Mouse (Mus musculus): ENCODE results near the gene Cdk14.

Cdk14 gene

DNA sequence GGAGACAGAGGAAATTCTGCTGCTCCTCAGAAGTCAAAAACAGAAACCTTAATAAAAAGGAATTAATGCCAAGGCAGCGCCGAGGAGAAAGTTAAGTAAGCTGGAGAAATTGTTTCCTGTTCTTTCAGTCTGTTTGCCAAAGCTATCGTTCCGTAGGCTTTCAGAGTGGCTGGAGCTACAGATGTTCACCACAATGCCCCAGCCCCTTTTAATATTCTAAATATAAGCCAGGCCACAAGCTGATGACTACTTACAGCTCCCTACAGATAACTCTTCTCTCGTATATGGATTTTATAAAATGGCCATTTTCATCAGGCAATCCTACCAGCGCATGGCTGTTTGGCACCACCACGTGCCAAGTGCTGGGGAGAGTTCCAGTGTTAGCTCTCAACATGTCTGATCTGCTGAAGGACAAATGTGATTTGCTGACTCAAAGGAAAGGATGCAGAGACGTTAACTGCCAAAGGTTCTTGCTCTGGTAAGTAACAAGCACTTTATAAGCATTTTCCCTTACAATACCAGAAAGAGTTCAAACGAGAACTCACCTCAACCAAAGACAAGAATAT is 106.8 kb downstream of the Cdk14 start:
- no peak for DNase-seq (ENCODE audit: low spot score)

DNA sequence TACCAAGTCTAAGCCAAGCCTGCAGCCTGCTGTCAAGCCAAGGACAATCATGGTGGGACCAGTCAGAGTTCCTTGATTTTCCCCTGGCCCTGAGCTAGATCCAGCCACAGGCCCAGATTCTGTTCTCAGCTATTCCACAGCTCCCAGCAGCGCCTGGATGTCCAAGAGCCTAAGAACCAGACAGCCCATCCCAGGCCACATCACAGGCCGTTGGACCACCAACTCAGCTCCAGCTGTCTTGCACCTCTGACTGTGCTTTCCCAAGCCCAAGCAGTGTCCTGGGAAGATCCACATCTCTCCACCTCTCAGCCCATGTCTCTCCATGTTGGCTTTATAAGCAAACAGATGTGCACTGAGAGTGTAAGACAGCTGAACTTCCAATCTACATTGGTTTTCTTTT is 114.8 kb downstream of the Cdk14 start:
- DNase-seq (ENCODE audit: low spot score), result no peak

DNA sequence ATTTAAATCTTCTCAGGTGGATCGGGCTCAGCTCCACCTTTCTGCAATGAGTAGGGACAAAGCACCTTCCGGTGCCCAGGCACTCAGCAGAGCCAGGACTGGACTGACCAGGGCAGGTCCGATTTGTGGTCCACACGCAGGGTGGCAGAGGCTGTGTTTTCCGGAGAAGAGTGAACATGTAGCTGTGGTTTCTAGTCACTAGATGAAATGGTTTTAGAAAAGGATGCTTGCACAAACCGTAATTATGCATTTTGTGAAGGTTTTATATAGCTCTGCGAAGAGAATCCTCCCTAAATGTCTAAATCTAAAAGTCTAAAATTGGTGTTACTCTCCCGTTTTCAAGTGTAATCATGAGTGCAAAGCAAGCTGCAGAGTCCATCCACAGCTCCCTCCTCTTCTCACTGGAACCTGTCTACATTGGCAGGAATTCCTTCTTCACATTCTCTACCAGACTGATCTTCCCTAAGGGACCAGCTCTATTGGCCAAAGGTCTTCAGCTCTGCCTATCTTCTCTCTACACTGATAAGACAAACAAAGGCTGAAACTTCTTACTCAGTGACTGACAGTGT is 116.9 kb downstream of the Cdk14 start:
- no peak for DNase-seq (ENCODE audit: low spot score)

DNA sequence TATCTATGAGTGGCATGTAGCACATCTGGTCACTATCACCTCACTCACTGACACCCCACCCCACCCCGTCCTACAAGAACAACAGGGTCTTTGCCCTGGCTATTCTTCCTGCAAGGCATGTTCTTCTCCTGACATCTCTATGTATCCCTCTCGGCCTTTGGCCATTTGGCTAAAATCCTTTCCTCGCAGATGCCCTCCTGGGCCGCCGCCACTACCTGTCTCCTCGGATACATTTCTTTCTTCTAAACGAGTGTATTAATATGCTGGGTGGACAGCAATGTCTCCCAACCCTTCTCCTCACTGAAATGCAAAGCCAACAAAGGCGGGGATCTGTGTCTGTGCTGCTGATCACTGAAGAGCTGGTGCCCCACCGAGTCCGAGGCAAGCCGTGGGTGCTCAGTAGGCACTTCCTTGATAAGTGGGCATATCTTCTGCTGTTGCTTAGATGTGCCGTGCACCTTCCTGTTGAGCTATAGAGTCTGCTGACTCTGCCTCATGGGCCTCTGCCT is 118.5 kb downstream of the Cdk14 start:
- no peak for DNase-seq (ENCODE audit: low spot score)

DNA sequence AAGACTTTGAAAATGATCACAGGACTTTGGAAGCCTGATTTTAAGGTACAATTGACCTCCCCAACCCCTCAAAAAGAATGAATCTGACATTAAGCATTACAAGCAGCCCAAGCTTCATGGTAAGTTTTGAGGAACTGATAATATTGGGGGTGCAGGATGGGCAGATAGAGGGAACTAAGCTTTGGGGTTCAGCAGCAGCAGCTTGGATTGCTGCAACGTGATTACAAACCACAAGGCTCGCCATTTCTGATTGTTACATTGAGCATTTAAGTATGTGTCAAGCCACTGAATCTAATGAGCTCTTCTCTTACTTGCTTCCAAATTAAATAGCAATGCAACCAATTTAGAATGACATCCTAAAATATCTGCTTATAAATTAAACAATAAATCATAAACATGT is 119.1 kb downstream of the Cdk14 start:
- no peak for DNase-seq (ENCODE audit: low spot score)

DNA sequence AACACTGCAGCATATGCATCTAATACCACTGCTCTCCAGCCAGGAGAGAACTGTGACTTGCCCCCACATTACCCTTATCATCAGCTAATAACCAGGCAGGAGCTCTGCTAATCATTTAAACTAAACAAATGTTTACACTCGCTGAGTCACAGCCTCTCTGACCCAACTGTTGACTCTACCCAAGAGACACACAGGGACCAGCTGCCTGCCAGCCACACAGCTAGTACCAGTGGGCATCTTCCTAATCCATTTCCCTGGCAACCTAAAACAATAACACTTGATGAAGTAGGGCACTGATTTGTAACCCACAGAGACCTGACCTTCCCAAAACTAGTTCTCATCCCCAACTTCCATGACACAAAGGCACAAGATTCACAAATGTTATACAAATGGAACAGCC is 119.8 kb downstream of the Cdk14 start:
- no peak for DNase-seq (ENCODE audit: low spot score)

DNA sequence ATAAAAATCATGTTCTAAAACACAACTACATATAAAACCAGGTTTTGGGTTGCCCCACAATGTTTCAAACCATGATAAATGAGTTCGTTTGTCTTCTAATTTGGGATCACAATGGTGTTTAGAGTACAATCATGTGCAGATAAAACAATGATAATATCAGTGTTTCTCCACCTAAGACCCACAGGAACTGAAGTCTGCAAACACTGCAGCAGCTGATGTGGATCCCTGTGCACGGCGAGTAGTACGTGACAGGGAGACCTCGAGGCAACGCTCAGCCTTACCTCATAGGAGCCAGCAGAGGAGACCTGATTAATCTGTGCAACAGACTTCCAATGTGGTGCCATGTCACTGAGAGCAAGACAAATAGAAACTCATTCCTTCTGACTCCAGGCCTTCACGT is 122.9 kb downstream of the Cdk14 start:
- no peak for DNase-seq (ENCODE audit: low spot score)

DNA sequence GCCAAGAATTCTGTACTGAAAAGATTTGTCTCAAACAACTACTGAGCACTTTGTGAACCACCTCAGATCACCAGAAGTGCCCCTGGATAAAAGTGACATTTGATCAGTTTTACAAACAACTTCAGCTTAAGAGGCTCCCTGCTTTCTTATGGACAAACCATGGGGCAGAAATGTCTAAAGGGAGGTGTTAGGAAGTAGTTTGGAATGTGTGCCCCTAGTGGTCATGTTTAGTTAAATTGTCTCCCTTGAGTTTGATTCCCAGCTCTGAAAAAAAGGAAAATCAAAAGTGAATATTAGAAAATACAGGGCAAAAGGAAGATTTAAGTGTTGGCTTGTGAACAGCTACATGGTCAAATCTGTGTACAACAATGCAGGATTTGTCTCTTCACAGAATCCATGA is 123.3 kb downstream of the Cdk14 start:
- no peak for DNase-seq (ENCODE audit: low spot score)

DNA sequence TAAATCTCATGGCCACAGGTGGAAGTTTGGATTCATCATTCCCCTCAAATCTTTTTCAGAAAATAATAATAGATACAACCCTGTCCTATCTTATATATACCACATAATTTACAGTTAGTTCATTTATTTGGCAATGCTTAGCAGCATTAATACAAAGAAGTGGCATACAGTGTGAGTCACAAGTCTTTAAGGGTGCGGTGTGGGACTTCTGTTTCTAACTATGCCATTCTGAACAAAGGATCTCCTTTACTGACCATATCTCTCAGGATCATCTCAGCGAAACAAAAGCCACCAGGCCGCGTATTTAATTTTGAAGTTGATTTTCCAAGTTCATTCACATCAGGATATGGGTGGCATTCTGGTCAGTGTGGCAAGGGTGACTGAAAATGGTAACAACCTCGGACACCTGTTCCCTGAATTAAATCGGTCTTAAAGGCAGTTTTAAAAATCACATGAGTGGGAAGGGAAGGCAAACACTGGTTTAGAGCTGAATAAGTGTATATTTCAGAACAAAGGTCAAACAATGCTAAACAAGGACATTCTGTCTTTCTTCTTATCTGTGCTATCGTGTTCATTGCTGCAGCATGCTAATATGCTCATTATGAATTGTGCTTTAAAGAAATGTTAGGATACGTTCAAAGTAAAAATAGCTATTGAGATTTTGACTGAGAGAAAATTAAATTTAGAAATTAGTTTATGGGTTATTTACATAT is 127.1 kb downstream of the Cdk14 start:
- DNase-seq (ENCODE audit: low spot score), result no peak

DNA sequence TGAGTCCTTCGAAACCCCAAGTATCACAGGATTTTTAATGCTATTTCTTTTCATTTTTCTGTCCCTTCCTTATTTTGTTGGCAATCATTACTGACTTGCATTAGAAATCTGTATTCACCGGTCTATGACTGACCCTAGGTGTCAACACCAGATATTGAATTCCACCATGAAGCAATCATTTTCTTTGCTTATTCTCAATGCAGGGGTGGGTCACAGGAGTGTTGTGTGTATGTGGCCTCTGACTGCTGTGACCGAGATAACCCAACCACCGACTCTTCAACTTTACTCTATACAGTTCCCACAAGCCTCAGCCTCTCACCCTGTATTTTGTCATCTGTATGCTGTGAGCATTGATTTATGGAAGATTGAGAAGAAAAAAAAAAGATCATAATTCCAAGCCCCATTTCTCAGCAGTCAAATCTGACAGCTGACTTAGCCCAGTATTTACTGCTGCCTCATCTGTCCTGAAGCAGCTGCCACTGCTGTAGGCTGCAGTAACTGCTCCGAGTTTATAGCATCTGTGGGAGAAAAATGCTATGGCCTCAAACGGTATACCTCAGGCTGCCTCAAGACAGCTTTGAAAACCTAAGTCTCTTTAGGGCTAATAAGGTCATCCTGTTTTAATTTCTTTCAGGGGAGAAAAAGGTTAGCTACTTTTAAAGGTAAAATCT is 128.7 kb downstream of the Cdk14 start:
- DNase-seq (ENCODE audit: low spot score), result no peak

DNA sequence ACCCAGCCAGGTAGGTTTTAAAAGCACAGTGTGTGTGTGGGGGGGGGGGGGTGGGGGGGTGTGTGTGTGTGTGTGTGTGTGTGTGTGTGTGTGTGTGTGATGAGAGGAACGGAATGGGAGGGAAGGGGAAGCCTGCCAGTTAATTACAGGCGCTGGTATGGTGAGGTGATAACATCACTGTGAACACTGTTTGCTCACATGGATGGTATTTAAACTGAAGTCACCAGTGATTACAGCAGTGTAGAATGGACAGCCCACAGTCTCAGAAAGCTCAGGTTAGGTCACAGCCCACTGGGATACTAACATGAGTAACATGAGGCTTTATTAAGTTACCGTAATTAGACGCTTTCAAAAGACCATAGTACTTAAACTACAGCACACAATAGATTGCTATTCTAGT is 129.4 kb downstream of the Cdk14 start:
- DNase-seq (ENCODE audit: low spot score), result no peak

DNA sequence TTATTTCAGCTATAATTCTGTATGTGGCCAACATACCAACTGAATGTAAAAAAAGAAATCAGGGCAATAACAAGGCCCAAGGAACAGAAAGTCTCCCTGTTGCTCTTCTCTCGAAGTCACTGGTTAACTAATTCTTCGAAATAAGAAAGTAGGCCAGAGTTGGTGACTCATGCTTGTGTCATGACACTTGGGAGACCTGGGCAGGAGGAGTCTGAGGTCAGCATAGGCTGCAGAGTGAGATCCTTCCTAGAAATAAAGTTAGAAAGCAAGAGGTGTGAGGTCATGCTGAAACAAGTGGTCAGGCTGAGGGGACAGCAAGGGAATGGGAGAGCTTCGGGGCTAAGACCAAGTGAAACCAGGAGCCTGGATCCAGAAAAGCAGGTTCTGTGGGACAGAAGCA is 134.2 kb downstream of the Cdk14 start:
- DNase-seq (ENCODE audit: low spot score), result no peak

DNA sequence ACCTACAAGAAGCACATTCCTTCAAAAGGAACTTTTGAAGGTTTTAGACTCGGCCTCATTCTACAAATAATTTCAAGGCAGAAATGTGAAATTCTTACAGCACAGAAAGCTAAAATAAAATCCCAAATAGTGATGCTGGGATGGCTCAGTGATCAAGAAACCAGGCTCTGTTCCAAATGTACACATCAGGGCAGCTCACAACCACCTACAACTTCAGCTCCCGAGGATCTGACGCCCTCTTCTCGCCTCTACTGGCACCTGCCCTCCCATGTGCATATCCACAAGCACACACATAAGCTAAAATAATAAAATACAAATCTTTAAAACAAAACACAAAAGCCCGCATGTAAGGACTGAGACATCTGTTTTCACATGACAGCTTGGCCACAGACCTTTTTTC is 135.6 kb downstream of the Cdk14 start:
- no peak for DNase-seq (ENCODE audit: low spot score)

DNA sequence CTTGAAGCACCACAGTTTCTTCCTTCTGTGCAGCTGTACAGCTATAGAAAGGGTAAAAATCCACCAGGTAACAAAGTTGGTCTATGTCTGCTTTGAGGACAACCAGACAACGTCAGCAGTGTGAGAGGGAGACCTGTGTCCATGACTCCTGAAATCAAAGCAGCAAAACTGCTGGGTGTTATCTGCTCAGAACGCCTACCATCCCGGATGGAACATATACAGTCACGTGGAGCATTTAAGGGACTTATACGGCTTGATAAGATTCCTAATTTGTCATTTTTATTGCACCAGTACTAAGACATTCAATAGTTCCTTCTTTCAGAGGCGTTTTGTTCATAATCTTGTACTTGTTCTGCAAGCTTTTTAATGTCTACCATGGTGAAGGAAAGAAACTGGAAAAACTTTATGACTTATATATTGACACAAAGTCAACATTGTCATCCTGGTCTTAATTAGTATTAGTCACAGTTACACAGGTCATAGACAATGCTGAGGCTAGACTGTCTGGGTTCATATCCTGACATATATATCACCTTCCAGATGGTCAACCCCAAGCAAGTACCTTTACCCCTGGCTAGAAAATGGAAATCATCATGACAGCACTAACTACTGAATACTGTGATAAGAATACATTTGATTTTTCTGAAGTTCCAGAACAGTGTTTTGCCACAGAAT is 136.2 kb downstream of the Cdk14 start:
- DNase-seq (ENCODE audit: low spot score), result no peak

DNA sequence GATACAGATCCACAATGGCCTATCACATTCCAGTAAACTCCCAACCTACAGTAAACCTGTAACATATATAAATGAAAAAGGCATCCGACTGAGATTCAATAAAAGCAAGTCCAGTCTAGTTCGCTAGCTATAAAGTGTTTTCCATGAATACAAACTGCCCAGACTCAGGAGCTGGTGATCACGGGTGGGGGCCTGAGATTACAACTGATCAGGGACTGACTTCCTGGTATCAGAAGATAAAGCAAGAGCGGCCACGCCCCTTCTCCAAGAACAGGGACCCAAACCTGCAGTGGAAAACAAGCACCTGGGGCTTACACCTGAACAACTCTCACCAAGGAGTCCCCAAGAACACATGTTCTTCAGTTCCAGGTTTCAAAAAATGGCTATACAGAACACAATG is 137.7 kb downstream of the Cdk14 start:
- no peak for DNase-seq (ENCODE audit: low spot score)

DNA sequence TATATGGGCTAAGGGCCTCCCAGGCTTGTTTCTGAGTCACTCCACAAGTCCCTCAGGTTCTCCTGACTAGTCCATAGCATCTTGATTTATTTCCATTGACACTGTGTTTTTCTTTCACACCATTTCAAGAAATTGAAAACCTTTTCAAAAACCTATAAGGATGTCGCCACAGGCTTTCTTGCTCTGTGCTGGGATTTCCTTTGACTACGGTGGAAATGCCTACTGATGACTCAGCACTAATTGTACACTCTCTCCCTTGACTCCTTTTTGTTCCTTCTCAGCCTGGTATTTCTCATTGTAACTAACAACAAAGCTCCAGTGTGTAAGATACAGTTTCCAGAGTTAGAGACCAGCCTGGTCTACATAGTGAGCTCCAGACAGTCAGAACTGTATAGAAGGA is 144.8 kb downstream of the Cdk14 start:
- DNase-seq (ENCODE audit: low spot score), result no peak

DNA sequence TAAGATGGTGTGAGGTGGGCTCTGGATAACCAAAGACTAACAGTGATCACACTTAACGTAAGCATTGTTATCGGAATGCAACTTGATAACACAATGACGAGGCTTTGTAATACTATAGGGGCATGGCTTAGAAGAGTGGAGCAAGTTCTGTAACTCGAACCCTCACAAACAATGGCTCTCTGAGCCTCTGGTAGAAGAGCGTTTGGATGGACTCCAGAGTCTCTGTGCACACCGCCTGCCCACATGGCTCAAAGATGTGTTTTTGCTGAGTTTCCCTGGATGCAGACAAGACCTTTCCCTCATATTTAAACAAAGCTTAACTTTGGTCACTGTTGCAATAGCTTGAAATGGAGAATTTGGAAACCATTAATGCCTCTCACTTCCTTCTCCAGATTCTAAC is 145.8 kb downstream of the Cdk14 start:
- DNase-seq (ENCODE audit: low spot score), result no peak

DNA sequence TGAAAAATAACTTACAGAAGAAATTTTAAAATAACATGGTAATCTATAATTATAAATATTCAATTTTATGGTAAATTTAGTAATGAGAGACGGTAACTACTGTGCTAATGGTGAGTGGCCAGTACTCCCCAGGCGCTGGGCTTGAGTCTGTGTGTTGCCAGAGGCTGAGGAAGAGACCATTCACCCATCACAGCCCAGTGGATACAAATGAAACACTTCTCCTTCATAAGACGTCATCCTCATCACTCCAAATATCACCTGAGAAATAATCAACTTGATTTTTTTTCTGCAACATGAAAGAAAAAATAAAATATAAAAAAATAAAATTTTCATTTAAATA is 153.4 kb downstream of the Cdk14 start:
- DNase-seq (ENCODE audit: low spot score), result no peak

DNA sequence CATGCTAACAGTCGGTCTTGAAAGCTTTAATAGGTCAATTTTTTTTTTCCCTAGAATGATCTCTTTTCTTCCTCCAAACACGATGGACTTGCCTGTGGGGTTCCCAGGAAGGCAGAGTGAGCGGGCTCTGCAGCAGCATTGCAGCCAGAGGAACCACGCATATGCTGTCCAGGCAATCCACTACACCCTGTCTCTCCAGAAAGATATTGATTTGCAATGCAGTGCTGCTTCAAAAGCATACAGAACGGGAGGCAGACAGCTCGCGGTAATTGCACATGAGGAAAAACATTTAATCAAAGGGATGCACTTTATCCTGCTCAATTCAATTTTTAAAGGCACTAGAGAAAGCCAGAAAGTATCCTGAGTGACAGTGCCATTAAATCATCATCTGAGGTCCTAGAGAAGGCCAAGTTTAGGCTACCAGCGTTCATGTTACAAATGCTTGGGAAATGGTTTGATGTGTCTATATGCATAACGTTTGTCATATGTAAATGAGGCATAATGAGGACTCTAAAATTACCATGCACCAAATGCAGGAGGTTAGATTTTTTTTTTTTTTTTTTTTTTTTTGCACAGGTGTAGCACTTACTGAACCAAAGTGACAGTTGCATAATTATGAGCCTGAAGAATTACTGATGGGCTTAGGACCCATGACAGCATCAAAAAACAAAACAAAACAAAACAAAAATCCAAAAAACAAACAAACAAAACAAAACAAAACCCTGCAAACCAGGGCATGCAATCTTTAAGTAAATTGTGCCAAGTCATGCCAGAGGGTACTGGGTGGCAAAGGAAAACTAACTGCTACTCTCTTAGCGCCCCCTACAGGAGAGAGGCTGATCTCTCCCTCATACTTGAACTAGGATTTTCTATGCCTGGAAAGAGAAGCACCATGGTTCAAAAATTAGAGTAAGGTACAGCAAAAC is 154.0 kb downstream of the Cdk14 start:
- peak; percentile 67 for DNase-seq (ENCODE audit: low spot score)

DNA sequence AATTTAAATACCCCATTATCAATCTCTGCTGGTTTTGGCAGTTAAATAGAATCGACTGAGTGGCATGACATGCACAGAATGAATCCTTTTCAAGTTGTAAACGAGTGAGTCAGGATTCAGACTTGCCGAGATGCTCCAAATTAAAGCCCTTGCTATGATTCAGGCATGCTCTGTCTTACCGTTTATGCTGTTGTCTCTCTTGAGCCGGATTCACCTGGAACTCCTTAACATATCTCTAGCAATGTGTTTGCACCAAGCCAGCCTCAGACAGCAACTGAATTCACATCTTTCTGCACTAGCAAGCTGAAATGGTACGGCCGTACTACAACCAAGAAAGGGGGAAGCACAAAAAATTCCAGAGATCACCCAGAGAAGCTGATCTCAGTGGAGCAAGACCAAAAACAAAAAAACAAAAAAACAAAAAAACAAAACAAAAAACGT is 154.7 kb downstream of the Cdk14 start:
- DNase-seq (ENCODE audit: low spot score), result no peak

DNA sequence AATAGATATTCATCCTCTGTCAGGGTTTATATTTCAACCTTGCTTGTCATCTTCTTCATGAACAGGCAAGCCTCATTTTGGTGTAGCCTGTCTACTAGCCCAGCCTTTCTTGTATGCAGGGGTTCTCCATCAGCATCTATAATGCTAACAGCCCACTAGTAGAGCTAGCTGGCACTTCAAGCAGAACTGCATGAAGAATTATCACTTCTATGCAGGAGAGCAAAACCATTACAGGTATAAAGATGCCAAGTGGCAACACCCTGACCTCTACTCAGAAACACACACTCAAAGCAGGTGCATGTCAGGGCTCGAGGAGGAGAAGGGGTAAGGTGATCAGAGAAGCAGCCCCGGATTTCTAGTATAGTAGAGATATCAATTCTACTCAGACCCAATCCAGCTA is 155.4 kb downstream of the Cdk14 start:
- DNase-seq (ENCODE audit: low spot score), result no peak

Measured in testis, postnatal 10 days (tissue).